Comparison of ENCODE assay signal across 8 mouse cellular contexts in the genomic region with DNA sequence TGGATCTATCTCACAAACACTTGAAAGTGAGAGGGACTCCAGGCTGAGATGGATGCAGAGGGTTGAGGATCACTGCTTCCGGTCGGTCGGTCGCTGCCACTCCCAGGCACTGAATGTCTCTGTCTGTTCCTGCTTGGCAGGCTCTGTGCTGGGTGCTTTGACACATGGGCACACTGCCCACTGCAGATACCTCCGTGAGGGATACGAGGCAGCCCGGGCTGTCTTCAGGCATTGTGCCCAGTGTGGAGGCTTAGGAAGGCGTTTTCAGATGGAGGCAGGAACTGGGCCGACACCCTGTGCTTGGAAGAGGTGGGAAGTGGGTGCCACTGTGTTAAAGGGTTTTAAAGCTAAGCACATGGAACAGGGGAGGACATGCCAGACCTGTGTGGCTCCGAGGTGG. TPM values are rescaled to one million over a fixed set of nuclear protein-coding genes. Genes with fewer than 3 reads are reported as not detected.
A peak's percentile ranks its signal among the peaks of the same experiment; 100 is the strongest.
DNase-seq lines count a peak whose midpoint lies in the region.

No protein-coding gene starts in this region.

- DNase-seq in left cerebral cortex, adult 18-20 months (ENCODE audit: low spot score in 2 of 2), result peak; percentile 78 to 86
- no peak for DNase-seq in left cerebral cortex, adult 11 months (ENCODE audit: low spot score)
- DNase-seq in cerebellum, adult 8-10 months, result peak; percentile 41
- DNase-seq in heart, adult 8-10 months (ENCODE audit: low spot score), result peak; percentile 63
- peak; percentile 69 for DNase-seq in layer of hippocampus, adult 9-11 months
- peak; percentile 75 to 77 for DNase-seq in right cerebral cortex, postnatal 10 days (ENCODE audit: low spot score in 2 of 2)
- no peak for DNase-seq in c-Kit-positive CD71-positive TER-119-positive erythroid progenitor cells, embryonic 14.5 days (ENCODE audit: low spot score)
- no peak for DNase-seq in thymus, adult 18-20 months

RNA-seq across cellular contexts. Expression of a gene that starts 50.7 kb away (rescaled TPM):
- total RNA-seq in left cerebral cortex, adult 18-20 months (2021), result under 1 TPM in 1 of 2 experiments, not detected in 1; 0.19 TPM
- total RNA-seq in heart, adult 8-10 months (2022), result under 1 TPM in 1 of 4 experiments, not detected in 3; 0.11 TPM

Comparison
In these comparisons a context has a peak if more than half of its experiments do, and no peak if none do; other contexts are left out.
1. DNase-seq: peak in left cerebral cortex, adult 18-20 months (2 of 2), cerebellum, adult 8-10 months (single experiment), heart, adult 8-10 months (single experiment), layer of hippocampus, adult 9-11 months (single experiment) and right cerebral cortex, postnatal 10 days (2 of 2); none in left cerebral cortex, adult 11 months (single experiment), c-Kit-positive CD71-positive TER-119-positive erythroid progenitor cells, embryonic 14.5 days (single experiment) and thymus, adult 18-20 months (0 of 2).